Mouse (Mus musculus) CH12.LX (cell line): ENCODE measurements around the gene Junb. TPM values are rescaled to one million over a fixed set of nuclear protein-coding genes. Genes with fewer than 3 reads are reported as not detected.
A peak's percentile ranks its signal among the peaks of the same experiment; 100 is the strongest.

Experiments used
- DNase-seq: peaks from one replicate; pipeline ENCODE4 v3.0.0-alpha.2; 2013; ENCODE audit errors: extremely low read depth
- H3K27ac ChIP-seq: 2 replicates; pipeline ENCODE4 v1.5.1; 2012; ENCODE audit warnings: low read depth, mild to moderate bottlenecking, control low read depth, moderate library complexity; ENCODE audit not compliant: insufficient read depth
- H3K27me3 ChIP-seq: replicated peaks from 2 replicates; pipeline ENCODE3; 2012; ENCODE audit warnings: inconsistent platforms
- H3K36me3 ChIP-seq, 2 experiments: replicated peaks in 1 of 2; 2 replicates each; pipeline versions ENCODE3 to v1.6.1; 2012; ENCODE audit warnings: inconsistent platforms in 1 of 2, low read length in 1 of 2, mild to moderate bottlenecking in 1 of 2, mixed read lengths in 1 of 2, moderate library complexity in 1 of 2; ENCODE audit not compliant: control insufficient read depth in 1 of 2, insufficient read depth in 1 of 2
- H3K4me1 ChIP-seq, 2 experiments: 2 replicates each; pipeline ENCODE4 v1.6.1; 2012; ENCODE audit warnings: inconsistent platforms in 1 of 2, moderate library complexity in 1 of 2; ENCODE audit not compliant: insufficient read depth in 2 of 2, control insufficient read depth in 1 of 2
- H3K4me2 ChIP-seq: 2 replicates; pipeline ENCODE4 v1.6.1; 2012; ENCODE audit warnings: low read depth, mild to moderate bottlenecking, control low read depth; ENCODE audit not compliant: poor library complexity, insufficient read depth, severe bottlenecking
- H3K4me3 ChIP-seq, 3 experiments: fragments of 150-350 bp in 1 of 3; sonication (generic) in 1 of 3; replicated peaks in 1 of 3; 2 replicates each; pipeline versions ENCODE3 to v1.5.1; 2011 to 2012; ENCODE audit warnings: low read depth in 2 of 3, low read length in 2 of 3, mild to moderate bottlenecking in 2 of 3, moderate library complexity in 2 of 3, control low read depth in 1 of 3, improper control_type of control experiment in 1 of 3, inconsistent platforms in 1 of 3, mixed read lengths in 1 of 3; ENCODE audit not compliant: poor library complexity in 1 of 3
- H3K79me2 ChIP-seq: replicated peaks from 2 replicates; pipeline ENCODE4 v1.6.1; 2012; ENCODE audit warnings: mild to moderate bottlenecking, moderate library complexity; ENCODE audit not compliant: control insufficient read depth, poor library complexity, insufficient read depth, severe bottlenecking; ENCODE audit errors: extremely low read depth
- H3K9ac ChIP-seq: 2 replicates; pipeline ENCODE4 v1.6.1; 2012; ENCODE audit warnings: low read depth, mild to moderate bottlenecking, control low read depth, moderate library complexity; ENCODE audit not compliant: insufficient read depth
- H3K9me3 ChIP-seq: replicated peaks from 2 replicates; pipeline ENCODE3; 2012; ENCODE audit warnings: low read length, inconsistent platforms, mixed read lengths
- CHD2 ChIP-seq: IDR thresholded peaks from 2 replicates; pipeline ENCODE4 v1.6.1; 2011; ENCODE audit warnings: low read length, improper control_type of control experiment
- CTCF ChIP-seq, 2 experiments: IDR thresholded peaks in 1 of 2; conservative IDR thresholded peaks in 1 of 2; 2 replicates each; pipeline ENCODE4 v1.5.1; 2011 to 2012; ENCODE audit warnings: low read depth in 2 of 2, low read length in 2 of 2, improper control_type of control experiment in 1 of 2, inconsistent platforms in 1 of 2, mild to moderate bottlenecking in 1 of 2, moderate library complexity in 1 of 2
- E2F4 ChIP-seq: IDR thresholded peaks from 2 replicates; pipeline ENCODE4 v1.6.1; 2011; ENCODE audit warnings: low read depth, low read length, improper control_type of control experiment; ENCODE audit not compliant: insufficient replicate concordance
- EP300 ChIP-seq: IDR thresholded peaks from 2 replicates; pipeline ENCODE4 v1.6.1; 2011; ENCODE audit warnings: low read length, improper control_type of control experiment
- ETS1 ChIP-seq: conservative IDR thresholded peaks from 2 replicates; pipeline ENCODE4 v1.6.1; 2012; ENCODE audit warnings: low read depth, mild to moderate bottlenecking, inconsistent platforms, low read length, improper control_type of control experiment, moderate library complexity
- GABPA ChIP-seq: IDR thresholded peaks from 2 replicates; pipeline ENCODE4 v1.6.1; 2012; ENCODE audit warnings: low read depth, low read length, improper control_type of control experiment, inconsistent platforms; ENCODE audit not compliant: insufficient replicate concordance
- HCFC1 ChIP-seq: IDR thresholded peaks from 2 replicates; pipeline ENCODE4 v1.6.1; 2012; ENCODE audit warnings: low read depth, mild to moderate bottlenecking, inconsistent platforms, low read length, improper control_type of control experiment
- JUN ChIP-seq: IDR thresholded peaks from 2 replicates; pipeline ENCODE4 v1.6.1; 2011; ENCODE audit warnings: low read depth, mild to moderate bottlenecking, low read length, improper control_type of control experiment, moderate library complexity; ENCODE audit not compliant: insufficient read depth
- JUND ChIP-seq: conservative IDR thresholded peaks from 2 replicates; pipeline ENCODE4 v1.6.1; 2011; ENCODE audit warnings: low read depth, low read length, improper control_type of control experiment
- KAT2A ChIP-seq: IDR thresholded peaks from 2 replicates; pipeline ENCODE4 v1.6.1; 2012; ENCODE audit warnings: low read length, improper control_type of control experiment, inconsistent platforms; ENCODE audit not compliant: insufficient replicate concordance
- MAFK ChIP-seq: IDR thresholded peaks from 2 replicates; pipeline ENCODE4 v1.6.1; 2011; ENCODE audit warnings: low read length, improper control_type of control experiment; ENCODE audit not compliant: insufficient replicate concordance
- MYC ChIP-seq: IDR thresholded peaks from 2 replicates; pipeline ENCODE4 v1.6.1; 2011; ENCODE audit warnings: low read depth, mild to moderate bottlenecking, improper control_type of control experiment, low read length
- NRF1 ChIP-seq: IDR thresholded peaks from 2 replicates; pipeline ENCODE4 v1.6.1; 2014; ENCODE audit warnings: low read depth, mild to moderate bottlenecking, inconsistent platforms, low read length, improper control_type of control experiment, moderate library complexity
- POLR2AphosphoS2 ChIP-seq: IDR thresholded peaks from 2 replicates; pipeline ENCODE4 v1.6.1; 2011; ENCODE audit warnings: low read depth, low read length, improper control_type of control experiment
- RAD21 ChIP-seq: IDR thresholded peaks from 2 replicates; pipeline ENCODE4 v1.6.1; 2011; ENCODE audit warnings: low read depth, mild to moderate bottlenecking, low read length, improper control_type of control experiment, moderate library complexity
- SIN3A ChIP-seq: IDR thresholded peaks from 2 replicates; pipeline ENCODE4 v1.6.1; 2012; ENCODE audit warnings: low read length, improper control_type of control experiment, inconsistent platforms
- USF1 ChIP-seq: IDR thresholded peaks from 2 replicates; pipeline ENCODE4 v1.6.1; 2014; ENCODE audit warnings: low read depth, mild to moderate bottlenecking, inconsistent platforms, low read length, improper control_type of control experiment
- ZC3H11A ChIP-seq: IDR thresholded peaks from 2 replicates; pipeline ENCODE4 v1.6.1; 2012; ENCODE audit warnings: low read depth, mild to moderate bottlenecking, inconsistent platforms, low read length, improper control_type of control experiment
- ZMIZ1 ChIP-seq: IDR thresholded peaks from 2 replicates; pipeline ENCODE4 v1.6.1; 2012; ENCODE audit warnings: low read depth, mild to moderate bottlenecking, inconsistent platforms, low read length, improper control_type of control experiment
- ZNF384 ChIP-seq: IDR thresholded peaks from 2 replicates; pipeline ENCODE4 v1.6.1; 2012; ENCODE audit warnings: low read depth, low read length, improper control_type of control experiment, inconsistent platforms
- dilution Hi-C: fragments of 300-500 bp; cut with MboI; formaldehyde crosslinking; loops from 2 replicates; pipeline ENCODE4 v1.14.3; 2020; ENCODE audit warnings: low sequenced_read_pairs; ENCODE audit not compliant: extremely low pct_unique_long_range_greater_than_20kb, extremely low pct_ligation_motif_present
- in situ Hi-C: fragments of 300-500 bp; cut with MboI; formaldehyde crosslinking; loops from 3 replicates; pipeline ENCODE4 v1.14.3; 2019; ENCODE audit warnings: low sequenced_read_pairs, low pct_ligation_motif_present, low pct_unique_long_range_greater_than_20kb, mixed read lengths
- polyA plus RNA-seq: library from polyadenylated mRNA; unstranded; fragments of >175 nt; gene quantifications from 2 replicates; pipeline ENCODE4 v1.2.1, GENCODE M21; 2012; ENCODE audit warnings: low read depth; ENCODE audit not compliant: insufficient read length
- total RNA-seq, 2 experiments: library from RNA; depleted of rRNA; stranded (reverse); fragments of 300-350 nt in 1 of 2; fragments of >200 nt in 1 of 2; gene quantifications; 2 replicates each; pipeline ENCODE4 v1.2.3; 2012 to 2014

The Junb gene
- total and polyA plus RNA-seq, 3 experiments, result 63.4 to 342 (median 217) TPM

GRCm38 (mm10) chr8:85023846-85024245, 45.3 kb upstream of the Junb start:
- Histone ChIP-seq H3K4me3 (peak overlapping the region in 1 of 3 experiments; percentile 78), H3K27me3 (no peaks in the 10 kb centered on the region), H3K4me2 (peak overlapping the region; percentile 84; the same call in 1 of the 2 replicates), H3K79me2 (peaks cover 33% of the 10 kb centered on the region), H3K9ac (no peak overlapping the region; the same call in 1 of the 2 replicates), H3K4me1 (peaks cover 7 to 43% of the 10 kb centered on the region in 2 experiments), H3K9me3 (no peaks in the 10 kb centered on the region), H3K36me3 (peaks cover 48 to 56% of the 10 kb centered on the region in 2 experiments), H3K27ac (no peak overlapping the region)
- TF ChIP-seq ETS1 (no peak), USF1 (no peak), EP300 (no peak), MYC (no peak), ZMIZ1 (no peak), ZC3H11A (no peak), SIN3A (no peak), GABPA (no peak), E2F4 (no peak), CHD2 (no peak), RAD21 (no peak), ZNF384 (no peak), HCFC1 (no peak), JUN (no peak), NRF1 (no peak), MAFK (no peak)
- no peak for DNase-seq
- dilution Hi-C loops, result no loop called here
- in situ Hi-C loops, result no loop called here

DNA sequence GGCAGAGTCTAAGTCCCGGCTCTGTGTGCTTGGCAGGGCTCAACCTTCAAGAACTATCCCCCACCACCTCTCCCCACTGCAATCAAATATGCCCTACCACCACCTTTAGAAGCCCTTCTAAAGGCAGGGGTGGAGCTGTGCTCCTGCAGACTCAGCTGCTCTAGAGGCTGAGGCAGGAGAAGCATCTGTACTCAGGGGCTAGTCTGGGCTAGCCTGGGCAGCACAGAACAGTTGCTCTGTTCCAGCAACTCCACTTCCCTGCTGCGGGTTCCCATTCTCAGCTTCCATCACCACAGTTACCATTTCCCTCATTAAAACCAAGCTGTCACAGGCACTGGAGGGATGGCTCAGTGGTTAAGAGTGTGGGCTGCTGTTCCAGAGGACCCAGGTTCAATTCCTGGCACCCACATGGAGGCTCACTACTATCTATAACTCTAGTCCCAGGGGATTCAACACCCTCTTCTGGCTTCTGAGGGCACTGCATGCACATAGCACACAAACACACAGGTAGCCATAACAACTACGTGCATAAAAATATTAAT, 43.1 kb upstream of the Junb start:
- dilution Hi-C loops (no loop called here), in situ Hi-C loops (no loop called here)
- Histone ChIP-seq H3K4me1 (peaks cover 4 to 34% of the 10 kb centered on the region in 2 experiments), H3K9ac (no peak overlapping the region), H3K4me2 (no peak overlapping the region), H3K27me3 (no peaks in the 10 kb centered on the region), H3K27ac (no peak overlapping the region), H3K9me3 (no peaks in the 10 kb centered on the region), H3K79me2 (peaks cover 14% of the 10 kb centered on the region), H3K36me3 (peaks cover 60 to 75% of the 10 kb centered on the region in 2 experiments), H3K4me3 (no peak overlapping the region)
- no peak for TF ChIP-seq JUND
- peak in 1 of 2 experiments; percentile 46; a peak in 2 of 4 replicates for TF ChIP-seq CTCF (conservative IDR thresholded peaks at IDR 0.05 in 1 of 2, IDR thresholded peaks at IDR 0.05 in 1 of 2; ENCODE audit: low read depth in 2 of 2, low read length in 2 of 2)
- TF ChIP-seq POLR2AphosphoS2, result no peak
- TF ChIP-seq KAT2A, result 0 out of 2 replicates have a peak, but pooled peaks have one; percentile 27
- DNase-seq, result peak; percentile 48
